Mouse (Mus musculus) kidney, postnatal 0 days (tissue): ENCODE results near the gene Atg3. TPM values are rescaled to one million over a fixed set of nuclear protein-coding genes. Genes with fewer than 3 reads are reported as not detected.

Source experiments
- ATAC-seq: fragments of 200-750 bp; cut with Nextera tagmentation; replicated peaks from 2 replicates; pipeline ENCODE4 v1.8.0; 2017; ENCODE audit warnings: low read depth, moderate number of reproducible peaks, moderate TSS enrichment, moderate library complexity; ENCODE audit not compliant: low FRiP score
- DNase-seq: peaks from one replicate; pipeline ENCODE4 v3.0.0-alpha.2; 2016; ENCODE audit warnings: low spot score
- H3K27ac ChIP-seq: fragments of 300-500 bp; sonication (generic); 2 replicates; pipeline ENCODE4 v1.5.1; 2014; ENCODE audit warnings: mild to moderate bottlenecking
- H3K27me3 ChIP-seq: fragments of 300-500 bp; sonication (generic); 2 replicates; pipeline ENCODE4 v1.6.1; 2014; ENCODE audit warnings: low read length, mixed read lengths; ENCODE audit not compliant: insufficient read depth
- H3K36me3 ChIP-seq: fragments of 300-500 bp; sonication (generic); 2 replicates; pipeline ENCODE4 v1.6.1; 2014; ENCODE audit warnings: low read length, mixed read lengths; ENCODE audit not compliant: insufficient read depth
- H3K4me1 ChIP-seq: fragments of 300-500 bp; sonication (generic); replicated peaks from 2 replicates; pipeline ENCODE4 v1.6.1; 2014; ENCODE audit warnings: antibody characterized with exemption, low read length, mixed read lengths; ENCODE audit not compliant: insufficient read depth
- H3K4me2 ChIP-seq: fragments of 300-500 bp; sonication (generic); 2 replicates; pipeline ENCODE4 v1.6.1; 2014; ENCODE audit warnings: mild to moderate bottlenecking, low read length, moderate library complexity, mixed read lengths
- H3K4me3 ChIP-seq: fragments of 300-500 bp; sonication (generic); replicated peaks from 2 replicates; pipeline ENCODE4 v1.5.1; 2014; ENCODE audit warnings: low read depth, low read length
- H3K9ac ChIP-seq: fragments of 300-500 bp; sonication (generic); 2 replicates; pipeline ENCODE4 v1.6.1; 2014; ENCODE audit warnings: low read depth, low read length
- H3K9me3 ChIP-seq: fragments of 300-500 bp; sonication (generic); replicated peaks from 2 replicates; pipeline ENCODE4 v1.6.1; 2016; ENCODE audit warnings: low read length, inconsistent platforms, mixed read lengths
- CTCF ChIP-seq: IDR thresholded peaks from 2 replicates; pipeline ENCODE4 v1.5.1; 2016; ENCODE audit warnings: antibody characterized with exemption, low read depth, mild to moderate bottlenecking, moderate library complexity
- WGBS: fragments of 180-500 bp; shearing (Covaris S2); extraction: QIAGEN DNeasy Blood & Tissue Kit; methylation state at CpG from one replicate; pipeline ENCODE4 v1.1.7; 2014; 5-methylcytosine and 5-hydroxymethylcytosine counted together
- polyA plus RNA-seq: library from polyadenylated mRNA; unstranded; fragments of >200 nt; fragmentation: Nextera tagmentation; extraction: Ambion mirVana; gene quantifications from 2 replicates; pipeline ENCODE4 v1.2.1, GENCODE M21; 2015

The Atg3 gene
- polyA plus RNA-seq, 1 experiment from 2014 or later = 40.2 TPM

DNA sequence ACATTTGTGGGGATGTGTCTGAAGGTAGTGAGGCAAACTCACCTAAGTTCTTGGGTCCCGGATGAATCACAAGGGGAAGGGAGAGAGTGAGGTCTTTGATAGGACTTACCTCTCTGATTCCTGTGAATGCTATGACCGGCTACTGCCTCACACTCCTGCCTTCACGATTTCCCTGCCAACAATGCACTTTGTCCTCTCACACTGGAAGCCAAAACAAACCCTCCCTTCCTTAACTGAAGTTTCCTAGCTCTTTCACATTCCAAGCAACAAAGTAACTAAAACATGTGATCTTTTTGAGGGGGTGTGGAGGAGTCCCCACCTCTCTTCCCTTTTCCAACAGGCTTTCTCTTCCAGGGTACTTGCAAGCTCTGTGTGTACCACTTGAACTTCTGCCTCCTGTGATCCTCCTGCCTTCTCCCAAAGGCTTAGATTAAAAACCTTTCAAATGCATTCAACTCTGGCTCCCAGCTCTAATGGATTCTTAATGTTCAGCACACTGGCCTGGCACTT lies 3.8 kb upstream of the Atg3 start:
- H3K4me2 ChIP-seq = no peak overlapping the region
- no peak for TF ChIP-seq CTCF
- H3K27ac ChIP-seq = no peak overlapping the region
- H3K9ac ChIP-seq = no peak overlapping the region
- WGBS = 62% methylated on average over 3 of the region's 3 CpGs
- H3K36me3 ChIP-seq = peaks cover 12% of the 10 kb centered on the region
- H3K9me3 ChIP-seq = no peaks in the 10 kb centered on the region
- ATAC-seq = no peak
- H3K4me1 ChIP-seq = peaks cover 6% of the 10 kb centered on the region; the same call in 1 of the 2 replicates
- H3K27me3 ChIP-seq = no peaks in the 10 kb centered on the region
- H3K4me3 ChIP-seq = no peak overlapping the region
- no peak for DNase-seq

- H3K36me3 ChIP-seq = no peaks in the 10 kb centered on the region
- peak overlapping the region; percentile 85 for H3K9ac ChIP-seq
- peak overlapping the region; percentile 82 for H3K4me2 ChIP-seq
- peak; percentile 85 for DNase-seq
- TF ChIP-seq CTCF = no peak
- H3K27ac ChIP-seq = peak overlapping the region; percentile 96
- peak overlapping the region; percentile 91 for H3K4me3 ChIP-seq
- H3K9me3 ChIP-seq = no peaks in the 10 kb centered on the region
- peaks cover 6% of the 10 kb centered on the region; the same call in 1 of the 2 replicates for H3K4me1 ChIP-seq
- WGBS = under 1% methylated on average over 20 of the region's 20 CpGs
- no peaks in the 10 kb centered on the region for H3K27me3 ChIP-seq
- ATAC-seq = peak; percentile 71
Observed at GRCm38 (mm10) chr16:45158136-45158521, 456 bp upstream of the Atg3 start.

DNA sequence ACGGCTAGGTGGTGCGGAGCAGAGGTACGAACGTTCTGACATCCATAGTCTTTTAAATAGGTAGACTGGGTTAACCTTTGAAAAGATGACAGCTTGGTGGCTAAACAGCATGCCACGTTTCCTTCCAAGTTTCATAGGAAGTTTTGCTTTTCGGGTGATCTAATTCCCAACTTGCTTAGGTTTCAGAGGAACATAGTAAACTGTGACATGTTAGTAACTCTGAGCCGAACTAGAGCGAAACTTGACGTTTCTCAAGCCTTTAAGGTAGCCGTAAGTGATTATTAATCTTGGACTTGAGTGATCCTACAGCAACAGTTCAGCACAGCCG lies 768 bp downstream of the Atg3 start:
- DNase-seq (no peak), ATAC-seq (no peak)
- Histone ChIP-seq H3K36me3 (no peaks in the 10 kb centered on the region; the same call in 1 of the 2 replicates), H3K4me3 (peak overlapping the region; percentile 91), H3K4me2 (peak overlapping the region; percentile 82), H3K4me1 (peaks cover 6% of the 10 kb centered on the region; the same call in 1 of the 2 replicates), H3K9me3 (no peaks in the 10 kb centered on the region), H3K27me3 (no peaks in the 10 kb centered on the region), H3K9ac (peak overlapping the region; percentile 85), H3K27ac (peak overlapping the region; percentile 96)
- 2% methylated on average over 11 of the region's 11 CpGs for WGBS
- TF ChIP-seq CTCF = no peak

- ATAC-seq (no peak), DNase-seq (no peak)
- H3K9ac ChIP-seq = no peak overlapping the region
- H3K4me3 ChIP-seq = no peak overlapping the region
- H3K36me3 ChIP-seq = peaks cover 2% of the 10 kb centered on the region
- H3K9me3 ChIP-seq = no peaks in the 10 kb centered on the region
- no peak overlapping the region for H3K4me2 ChIP-seq
- WGBS = 63% methylated on average over 2 of the region's 2 CpGs
- no peaks in the 10 kb centered on the region for H3K27me3 ChIP-seq
- H3K27ac ChIP-seq = no peak overlapping the region
- no peaks in the 10 kb centered on the region for H3K4me1 ChIP-seq
- no peak for TF ChIP-seq CTCF
Observed at GRCm38 (mm10) chr16:45178552-45178951, 20.0 kb downstream of the Atg3 start.

- no peaks in the 10 kb centered on the region for H3K27me3 ChIP-seq
- H3K27ac ChIP-seq = no peak overlapping the region
- H3K9me3 ChIP-seq = no peaks in the 10 kb centered on the region
- H3K9ac ChIP-seq = no peak overlapping the region
- TF ChIP-seq CTCF = no peak
- no peaks in the 10 kb centered on the region for H3K4me1 ChIP-seq
- H3K4me2 ChIP-seq = no peak overlapping the region
- peaks cover 10% of the 10 kb centered on the region for H3K36me3 ChIP-seq
- no peak overlapping the region for H3K4me3 ChIP-seq
- DNase-seq = no peak
- WGBS = 93% methylated on average over 5 of the region's 5 CpGs
- no peak for ATAC-seq
Observed at GRCm38 (mm10) chr16:45181824-45182223, 23.2 kb downstream of the Atg3 start.

DNA sequence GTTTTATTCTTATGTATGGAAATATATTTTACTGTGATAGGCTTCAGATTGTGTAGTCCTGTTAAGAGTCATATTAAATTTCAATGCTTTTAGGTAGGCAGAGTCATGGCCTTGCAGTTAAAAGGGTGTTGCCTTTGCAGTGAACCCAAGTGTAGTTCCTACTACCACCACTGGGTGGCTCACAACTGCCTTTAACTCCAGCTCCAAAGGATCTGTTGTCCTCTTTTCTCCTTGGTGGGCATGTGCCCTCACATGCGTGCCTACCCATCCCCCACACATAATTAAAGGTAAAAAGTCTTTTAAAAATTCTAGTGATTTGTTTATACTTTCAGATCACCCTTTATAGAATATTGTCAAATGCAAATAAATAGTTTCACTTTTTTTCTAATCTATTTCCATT lies 34.0 kb downstream of the Atg3 start:
- 0 out of 2 replicates have a peak, but pooled peaks cover 8% of the 10 kb centered on the region for H3K36me3 ChIP-seq
- ATAC-seq (peak; percentile 69; the same call in 1 of the 2 replicates), DNase-seq (peak; percentile 80)
- peak; percentile 84 for TF ChIP-seq CTCF
- H3K9ac ChIP-seq = no peak overlapping the region
- no peak overlapping the region for H3K27ac ChIP-seq
- H3K9me3 ChIP-seq = no peaks in the 10 kb centered on the region
- H3K4me2 ChIP-seq = no peak overlapping the region
- H3K4me1 ChIP-seq = no peaks in the 10 kb centered on the region
- 0% methylated on average over 1 of the region's 1 CpGs for WGBS
- H3K27me3 ChIP-seq = no peaks in the 10 kb centered on the region
- no peak overlapping the region for H3K4me3 ChIP-seq

DNA sequence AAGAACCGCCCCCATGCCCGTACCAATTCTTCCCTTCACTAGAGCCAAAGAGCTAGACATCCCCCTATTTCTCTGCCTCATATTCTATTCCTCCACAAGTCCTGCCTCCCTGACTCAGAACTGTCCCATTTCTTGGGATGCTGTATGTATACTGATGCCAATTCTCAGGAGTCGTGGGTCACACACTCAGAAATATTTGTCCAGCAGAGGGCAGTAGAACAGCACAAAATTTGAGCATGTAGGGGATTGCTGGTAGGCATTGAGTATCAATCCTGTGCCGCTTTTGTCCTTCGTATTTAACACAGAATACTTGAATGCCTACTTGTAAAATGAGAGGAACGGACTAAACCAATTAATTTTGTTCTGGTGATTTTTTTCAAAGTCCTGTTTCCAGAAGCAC lies 38.2 kb downstream of the Atg3 start:
- Histone ChIP-seq H3K4me1 (no peaks in the 10 kb centered on the region), H3K27me3 (no peaks in the 10 kb centered on the region), H3K4me3 (no peak overlapping the region), H3K27ac (no peak overlapping the region), H3K36me3 (no peaks in the 10 kb centered on the region), H3K4me2 (no peak overlapping the region), H3K9me3 (no peaks in the 10 kb centered on the region), H3K9ac (no peak overlapping the region)
- WGBS = 32% methylated on average over 6 of the region's 6 CpGs
- TF ChIP-seq CTCF = peak; percentile 91
- DNase-seq = peak; percentile 82
- peak; percentile 69; the same call in 1 of the 2 replicates for ATAC-seq
